Mouse (Mus musculus) kidney, adult 2 months (tissue): ENCODE results near the gene 4933428G20Rik. TPM values are rescaled to one million over a fixed set of nuclear protein-coding genes. Genes with fewer than 3 reads are reported as not detected.
A peak's percentile ranks its signal among the peaks of the same experiment; 100 is the strongest.

Source experiments
- DNase-seq: peaks from one replicate; pipeline ENCODE4 v3.0.0; 2021
- H3K27ac ChIP-seq: fragments of 200-500 bp; 2 replicates; pipeline ENCODE4 v1.5.1; 2012; ENCODE audit warnings: low read depth, low read length, control low read depth, inconsistent platforms; ENCODE audit not compliant: insufficient read depth
- H3K27me3 ChIP-seq: fragments of 200-500 bp; replicated peaks from 2 replicates; pipeline ENCODE4 v1.6.1; 2012; ENCODE audit warnings: mild to moderate bottlenecking, moderate library complexity, low read length, inconsistent platforms; ENCODE audit not compliant: control insufficient read depth, insufficient read depth
- H3K36me3 ChIP-seq: fragments of 200-500 bp; 2 replicates; pipeline ENCODE4 v1.6.1; 2012; ENCODE audit warnings: mild to moderate bottlenecking, moderate library complexity, low read length, inconsistent platforms; ENCODE audit not compliant: control insufficient read depth, insufficient read depth
- H3K4me1 ChIP-seq: fragments of 200-500 bp; 2 replicates; pipeline ENCODE4 v1.6.1; 2011; ENCODE audit warnings: low read length; ENCODE audit not compliant: control insufficient read depth, insufficient read depth
- H3K4me3 ChIP-seq: fragments of 200-500 bp; 2 replicates; pipeline ENCODE4 v1.5.1; 2011; ENCODE audit warnings: mild to moderate bottlenecking, low read depth, low read length, control low read depth; ENCODE audit not compliant: insufficient read depth
- CTCF ChIP-seq: fragments of 200-500 bp; conservative IDR thresholded peaks from 2 replicates; pipeline ENCODE4 v1.5.1; 2011; ENCODE audit warnings: low read depth, mild to moderate bottlenecking, control low read depth, low read length, moderate library complexity, mixed read lengths; ENCODE audit not compliant: insufficient read depth, insufficient read length
- POLR2A ChIP-seq: fragments of 200-500 bp; IDR thresholded peaks from one replicate; pipeline ENCODE4 v1.6.1; 2011; ENCODE audit warnings: low read depth, low read length, control low read depth
- WGBS: fragments of 180-500 bp; shearing (Covaris S2); methylation state at CpG from one replicate; pipeline ENCODE4 v1.1.7; 2018; 5-methylcytosine and 5-hydroxymethylcytosine counted together
- polyA plus RNA-seq: library from polyadenylated mRNA; depleted of rRNA; stranded (reverse); fragments of >200 nt; gene quantifications from 2 replicates; pipeline ENCODE4 v1.2.3, GENCODE M21; 2012

Gene 4933428G20Rik
- polyA plus RNA-seq, 1 experiment = not detected

DNA sequence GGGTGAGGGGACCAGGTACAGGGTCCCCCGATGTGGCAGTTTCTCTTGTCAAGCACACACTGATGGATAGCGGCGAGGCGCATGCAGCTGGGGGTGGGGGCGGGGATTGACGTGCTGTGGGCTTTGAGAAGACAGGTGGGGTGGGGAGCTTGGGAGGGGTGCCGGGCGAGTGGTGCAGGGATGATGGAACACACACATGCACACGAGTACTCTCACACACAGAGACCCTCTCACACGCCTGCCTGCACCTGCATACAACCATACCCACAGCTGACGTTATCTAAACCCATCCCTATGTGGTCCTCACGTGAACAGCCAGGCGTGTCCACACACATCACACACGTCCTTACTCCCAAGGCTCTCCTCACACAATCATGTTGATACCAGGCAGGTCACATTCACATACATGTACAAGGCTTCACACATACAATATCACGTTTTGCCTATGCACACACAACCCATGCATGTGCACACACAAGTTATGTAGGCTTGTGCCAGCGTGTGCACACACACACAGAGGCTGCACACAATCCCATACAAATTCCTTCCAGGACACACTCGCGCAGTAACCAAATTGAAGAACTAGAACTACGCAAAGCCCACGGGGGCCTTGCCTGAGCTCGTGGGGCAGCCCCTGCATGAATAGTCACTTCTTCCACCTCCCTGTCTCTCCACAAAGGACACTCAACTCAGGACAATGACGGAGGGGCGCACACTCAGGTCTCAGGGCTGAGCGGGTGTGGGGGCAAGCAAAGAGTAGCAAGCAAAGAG, 9.8 kb upstream of the 4933428G20Rik start:
- H3K4me3 ChIP-seq = no peak overlapping the region
- TF ChIP-seq POLR2A (no peak), CTCF (no peak)
- no peak overlapping the region for H3K27ac ChIP-seq
- no peaks in the 10 kb centered on the region for H3K4me1 ChIP-seq
- WGBS = 71% methylated on average over 24 of the region's 24 CpGs
- H3K27me3 ChIP-seq = no peaks in the 10 kb centered on the region
- no peaks in the 10 kb centered on the region for H3K36me3 ChIP-seq
- DNase-seq = no peak

- H3K27me3 ChIP-seq = no peaks in the 10 kb centered on the region
- no peak for DNase-seq
- no peak for TF ChIP-seq POLR2A
- TF ChIP-seq CTCF = no peak
- no peak overlapping the region for H3K4me3 ChIP-seq
- H3K36me3 ChIP-seq = no peaks in the 10 kb centered on the region
- H3K27ac ChIP-seq = no peak overlapping the region
- no peaks in the 10 kb centered on the region for H3K4me1 ChIP-seq
- WGBS = 39% methylated on average over 5 of the region's 5 CpGs
Observed at GRCm38 (mm10) chr11:97509058-97509457, 8.9 kb upstream of the 4933428G20Rik start.

- 68% methylated on average over 3 of the region's 3 CpGs for WGBS
- H3K27ac ChIP-seq = no peak overlapping the region
Observed at GRCm38 (mm10) chr11:97508198-97508597, 8.1 kb upstream of the 4933428G20Rik start.

GRCm38 (mm10) chr11:97506331-97506730, 6.2 kb upstream of the 4933428G20Rik start:
- Histone ChIP-seq H3K27ac (no peak overlapping the region), H3K36me3 (no peaks in the 10 kb centered on the region), H3K27me3 (no peaks in the 10 kb centered on the region), H3K4me3 (no peak overlapping the region), H3K4me1 (no peaks in the 10 kb centered on the region)
- no peak for TF ChIP-seq CTCF
- no peak for TF ChIP-seq POLR2A
- DNase-seq = no peak
- WGBS = 56% methylated on average over 8 of the region's 8 CpGs

More at GRCm38 (mm10) chr11:97508198-97508597, 8.1 kb upstream of the 4933428G20Rik start:
- no peaks in the 10 kb centered on the region for H3K4me1 ChIP-seq
- TF ChIP-seq POLR2A = no peak
- no peak for TF ChIP-seq CTCF
- H3K4me3 ChIP-seq = no peak overlapping the region
- H3K36me3 ChIP-seq = no peaks in the 10 kb centered on the region
- no peaks in the 10 kb centered on the region for H3K27me3 ChIP-seq
- no peak for DNase-seq

DNA sequence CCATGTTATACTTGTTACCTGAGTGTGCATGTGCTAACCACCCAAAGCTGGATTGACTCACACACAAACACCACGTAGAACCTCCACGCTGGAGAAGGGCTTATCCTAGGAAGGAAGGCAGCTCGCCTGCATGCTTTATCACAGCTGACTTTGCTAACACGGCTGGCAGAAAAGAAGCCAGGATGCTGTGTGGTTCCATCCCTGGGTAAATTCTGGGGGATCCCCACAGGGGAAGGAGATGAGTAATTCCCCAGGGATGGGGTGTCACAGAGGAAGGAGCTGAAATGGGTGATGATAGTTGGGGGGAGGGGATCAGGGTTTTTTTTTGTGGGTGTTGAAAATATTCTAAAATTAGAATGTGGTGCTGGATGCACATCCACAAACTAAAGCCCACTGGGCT, 5.6 kb upstream of the 4933428G20Rik start:
- 76% methylated on average over 4 of the region's 4 CpGs for WGBS
- no peak for DNase-seq
- Histone ChIP-seq H3K27me3 (no peaks in the 10 kb centered on the region), H3K36me3 (no peaks in the 10 kb centered on the region), H3K27ac (no peak overlapping the region), H3K4me1 (no peaks in the 10 kb centered on the region), H3K4me3 (no peak overlapping the region)
- TF ChIP-seq CTCF (no peak), POLR2A (no peak)

GRCm38 (mm10) chr11:97502846-97503245, 2.7 kb upstream of the 4933428G20Rik start:
- Histone ChIP-seq H3K27ac (no peak overlapping the region), H3K27me3 (0 out of 2 replicates have a peak, but pooled peaks cover 1% of the 10 kb centered on the region), H3K36me3 (no peaks in the 10 kb centered on the region), H3K4me3 (no peak overlapping the region), H3K4me1 (peaks cover 1% of the 10 kb centered on the region; the same call in 1 of the 2 replicates)
- WGBS = 72% methylated on average over 4 of the region's 4 CpGs
- TF ChIP-seq CTCF = no peak
- no peak for TF ChIP-seq POLR2A
- DNase-seq = no peak

- Histone ChIP-seq H3K4me1 (peaks cover 3% of the 10 kb centered on the region; the same call in 1 of the 2 replicates), H3K27me3 (0 out of 2 replicates have a peak, but pooled peaks cover 1% of the 10 kb centered on the region), H3K36me3 (no peaks in the 10 kb centered on the region), H3K4me3 (no peak overlapping the region), H3K27ac (no peak overlapping the region)
- TF ChIP-seq CTCF (no peak), POLR2A (no peak)
- WGBS = 46% methylated on average over 9 of the region's 9 CpGs
- DNase-seq = peak; percentile 20
Observed at GRCm38 (mm10) chr11:97502383-97502782, 2.2 kb upstream of the 4933428G20Rik start.
